Mouse (Mus musculus) midbrain, embryonic 16.5 days (tissue): ENCODE measurements around the gene Aanat. TPM values are rescaled to one million over a fixed set of nuclear protein-coding genes. Genes with fewer than 3 reads are reported as not detected.
A peak's percentile ranks its signal among the peaks of the same experiment; 100 is the strongest.

Source experiments
- ATAC-seq: fragments of 200-750 bp; cut with Nextera tagmentation; 2 replicates; pipeline ENCODE4 v1.8.0; 2017; ENCODE audit warnings: moderate TSS enrichment
- H3K27ac ChIP-seq: fragments of 300-500 bp; sonication (generic); 2 replicates; pipeline ENCODE4 v1.5.1; 2014; ENCODE audit warnings: mild to moderate bottlenecking, low read length, mixed read lengths
- H3K27me3 ChIP-seq: fragments of 300-500 bp; sonication (generic); 2 replicates; pipeline ENCODE4 v1.6.1; 2014; ENCODE audit warnings: low read depth, low read length, mixed read lengths; ENCODE audit not compliant: control insufficient read depth, insufficient read depth
- H3K36me3 ChIP-seq: fragments of 300-500 bp; sonication (generic); 2 replicates; pipeline ENCODE4 v1.6.1; 2014; ENCODE audit warnings: mild to moderate bottlenecking, low read length, moderate library complexity, mixed read lengths; ENCODE audit not compliant: control insufficient read depth, insufficient read depth
- H3K4me1 ChIP-seq: fragments of 300-500 bp; sonication (generic); 2 replicates; pipeline ENCODE4 v1.6.1; 2014; ENCODE audit warnings: mild to moderate bottlenecking, low read length, mixed read lengths; ENCODE audit not compliant: control insufficient read depth, insufficient read depth
- H3K4me2 ChIP-seq: fragments of 300-500 bp; sonication (generic); 2 replicates; pipeline ENCODE4 v1.6.1; 2014; ENCODE audit warnings: mild to moderate bottlenecking, low read length, mixed read lengths
- H3K4me3 ChIP-seq: fragments of 300-500 bp; sonication (generic); 2 replicates; pipeline ENCODE4 v1.5.1; 2014; ENCODE audit warnings: low read depth, mild to moderate bottlenecking, low read length, moderate library complexity, mixed read lengths
- H3K9ac ChIP-seq: fragments of 300-500 bp; sonication (generic); 2 replicates; pipeline ENCODE4 v1.6.1; 2014; ENCODE audit warnings: low read depth, low read length, mixed read lengths
- H3K9me3 ChIP-seq: fragments of 300-500 bp; sonication (generic); replicated peaks from 2 replicates; pipeline ENCODE4 v1.6.1; 2014; ENCODE audit warnings: mild to moderate bottlenecking, low read length, mixed read lengths; ENCODE audit not compliant: control insufficient read depth, poor library complexity, severe bottlenecking
- WGBS: fragments of 180-500 bp; shearing (Covaris S2); extraction: QIAGEN DNeasy Blood & Tissue Kit; methylation state at CpG from one replicate; pipeline ENCODE4 v1.1.7; 2014; 5-methylcytosine and 5-hydroxymethylcytosine counted together
- polyA plus RNA-seq: library from polyadenylated mRNA; unstranded; fragments of >200 nt; fragmentation: Nextera tagmentation; extraction: Ambion mirVana; gene quantifications from 2 replicates; pipeline ENCODE4 v1.2.1, GENCODE M21; 2015

Gene Aanat
- polyA plus RNA-seq, 1 experiment from 2014 or later: 0.20 TPM

DNA sequence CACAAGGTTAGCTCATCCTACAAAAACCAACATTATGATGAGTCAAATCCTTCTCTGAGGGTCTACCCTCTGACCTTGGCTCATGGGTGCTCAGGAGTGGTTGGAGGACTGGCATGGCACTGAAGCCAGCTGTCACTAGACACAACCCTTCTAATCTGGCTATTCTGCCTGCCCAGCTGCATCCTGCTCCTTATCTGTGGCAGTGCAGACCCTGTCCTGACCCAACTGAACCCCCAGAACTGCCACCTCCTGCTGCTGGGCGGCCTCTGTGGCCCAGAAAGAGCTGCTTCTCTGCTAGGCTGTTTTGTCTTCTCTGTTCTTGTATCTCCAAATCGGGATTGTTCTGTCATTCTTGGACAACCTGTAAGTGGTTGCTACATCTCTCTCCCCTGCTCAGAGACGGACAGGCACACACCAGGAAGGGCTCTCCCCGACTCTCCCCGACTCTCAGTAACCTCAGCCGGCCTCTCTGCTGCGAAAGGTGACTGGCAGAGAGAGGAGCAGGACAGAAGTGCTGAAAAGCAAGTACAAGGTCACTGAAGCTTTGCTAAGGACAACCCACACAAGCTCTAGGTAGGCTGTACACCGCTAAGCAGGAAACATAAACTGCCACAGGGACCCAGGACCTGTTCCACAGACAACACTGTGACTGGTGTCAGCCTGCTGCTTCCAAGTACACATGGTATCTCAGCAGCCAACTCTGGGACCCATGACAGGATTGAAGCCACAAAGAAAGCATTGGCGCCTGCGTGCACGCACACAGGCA, 36.8 kb upstream of the Aanat start:
- H3K27ac ChIP-seq: no peak overlapping the region
- peaks cover 21% of the 10 kb centered on the region for H3K36me3 ChIP-seq
- H3K4me1 ChIP-seq: peaks cover 3% of the 10 kb centered on the region; the same call in 1 of the 2 replicates
- no peaks in the 10 kb centered on the region for H3K27me3 ChIP-seq
- H3K9me3 ChIP-seq: no peaks in the 10 kb centered on the region
- H3K4me3 ChIP-seq: no peak overlapping the region
- no peak for ATAC-seq
- H3K4me2 ChIP-seq: no peak overlapping the region
- no peak overlapping the region for H3K9ac ChIP-seq
- WGBS: 93% methylated on average over 11 of the region's 11 CpGs

GRCm38 (mm10) chr11:116550748-116551147, 35.5 kb upstream of the Aanat start:
- WGBS: 79% methylated on average over 7 of the region's 7 CpGs
- H3K4me2 ChIP-seq: no peak overlapping the region
- H3K27me3 ChIP-seq: no peaks in the 10 kb centered on the region

DNA sequence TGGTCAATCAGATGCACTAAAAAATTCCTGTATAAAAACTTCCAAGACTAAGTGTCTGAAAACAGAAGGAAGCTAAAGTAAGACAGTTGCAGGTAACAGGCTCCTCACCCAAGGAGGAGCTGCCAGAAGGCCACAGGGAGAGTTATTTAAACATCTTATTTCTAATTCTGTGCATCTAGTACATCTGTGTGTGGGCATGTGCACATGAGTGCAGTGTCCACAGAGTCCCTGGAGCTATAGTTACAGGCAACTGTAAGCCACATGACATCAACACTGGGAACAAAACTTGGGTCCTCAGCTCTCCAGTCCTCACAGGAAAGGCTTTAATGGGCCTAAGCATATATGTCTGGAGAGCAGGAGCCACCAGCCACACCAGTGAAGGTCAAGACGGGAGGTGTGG, 34.0 kb upstream of the Aanat start:
- H3K36me3 ChIP-seq: peaks cover 3% of the 10 kb centered on the region
- peaks cover 17% of the 10 kb centered on the region for H3K4me1 ChIP-seq
- no peaks in the 10 kb centered on the region for H3K9me3 ChIP-seq
- H3K4me2 ChIP-seq: no peak overlapping the region
- no peak overlapping the region for H3K4me3 ChIP-seq
- no peaks in the 10 kb centered on the region for H3K27me3 ChIP-seq
- WGBS: 89% methylated on average over 1 of the region's 1 CpGs
- no peak for ATAC-seq
- no peak overlapping the region for H3K9ac ChIP-seq
- no peak overlapping the region for H3K27ac ChIP-seq

More at GRCm38 (mm10) chr11:116550748-116551147, 35.5 kb upstream of the Aanat start:
- Histone ChIP-seq H3K9ac (no peak overlapping the region), H3K27ac (no peak overlapping the region), H3K4me1 (peaks cover 14% of the 10 kb centered on the region), H3K36me3 (peaks cover 9% of the 10 kb centered on the region), H3K9me3 (no peaks in the 10 kb centered on the region), H3K4me3 (no peak overlapping the region)
- ATAC-seq: no peak

- 36% methylated on average over 12 of the region's 12 CpGs for WGBS
- H3K27ac ChIP-seq: peak overlapping the region; percentile 40; the same call in 1 of the 2 replicates
- ATAC-seq: peak; percentile 30; the same call in 1 of the 2 replicates
Measured at GRCm38 (mm10) chr11:116554171-116554878, 31.9 kb upstream of the Aanat start.

DNA sequence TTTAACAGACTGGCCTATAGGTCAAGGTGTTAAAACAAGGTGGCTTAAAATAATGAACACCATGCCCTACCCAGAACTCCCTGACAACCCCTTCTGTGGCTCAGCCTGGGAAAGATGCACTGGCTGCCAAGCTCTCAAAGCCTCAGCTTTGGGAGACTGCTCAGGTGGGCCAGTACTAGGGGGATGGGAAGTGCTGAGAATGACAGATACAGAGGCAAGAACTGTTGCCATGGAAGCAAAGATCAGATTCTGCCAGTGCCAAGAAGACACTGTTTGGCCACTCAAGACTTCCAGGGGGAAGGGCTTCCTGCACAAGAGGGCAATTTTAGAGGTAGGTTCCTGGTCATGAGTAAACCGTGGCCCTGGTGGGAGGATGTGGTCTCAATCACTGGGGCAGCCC, 30.7 kb upstream of the Aanat start:
- Histone ChIP-seq H3K36me3 (no peaks in the 10 kb centered on the region), H3K9me3 (no peaks in the 10 kb centered on the region), H3K27ac (peak overlapping the region; percentile 24; the same call in 1 of the 2 replicates), H3K27me3 (no peaks in the 10 kb centered on the region), H3K4me1 (peaks cover 22% of the 10 kb centered on the region), H3K9ac (no peak overlapping the region), H3K4me3 (no peak overlapping the region), H3K4me2 (no peak overlapping the region)
- WGBS: 88% methylated on average over 1 of the region's 1 CpGs
- peak; percentile 40; the same call in 1 of the 2 replicates for ATAC-seq

More at GRCm38 (mm10) chr11:116554171-116554878, 31.9 kb upstream of the Aanat start:
- peaks cover 22% of the 10 kb centered on the region for H3K4me1 ChIP-seq
- H3K9ac ChIP-seq: no peak overlapping the region
- no peak overlapping the region for H3K4me2 ChIP-seq
- H3K4me3 ChIP-seq: no peak overlapping the region
- no peaks in the 10 kb centered on the region for H3K9me3 ChIP-seq
- no peaks in the 10 kb centered on the region for H3K36me3 ChIP-seq
- H3K27me3 ChIP-seq: no peaks in the 10 kb centered on the region

GRCm38 (mm10) chr11:116556308-116556707, 29.9 kb upstream of the Aanat start:
- no peaks in the 10 kb centered on the region for H3K27me3 ChIP-seq
- no peak overlapping the region for H3K27ac ChIP-seq
- peaks cover 22% of the 10 kb centered on the region for H3K4me1 ChIP-seq
- no peak for ATAC-seq
- H3K36me3 ChIP-seq: no peaks in the 10 kb centered on the region
- H3K9me3 ChIP-seq: no peaks in the 10 kb centered on the region
- no peak overlapping the region for H3K4me2 ChIP-seq
- H3K9ac ChIP-seq: no peak overlapping the region
- WGBS: 70% methylated on average over 6 of the region's 6 CpGs
- no peak overlapping the region for H3K4me3 ChIP-seq

DNA sequence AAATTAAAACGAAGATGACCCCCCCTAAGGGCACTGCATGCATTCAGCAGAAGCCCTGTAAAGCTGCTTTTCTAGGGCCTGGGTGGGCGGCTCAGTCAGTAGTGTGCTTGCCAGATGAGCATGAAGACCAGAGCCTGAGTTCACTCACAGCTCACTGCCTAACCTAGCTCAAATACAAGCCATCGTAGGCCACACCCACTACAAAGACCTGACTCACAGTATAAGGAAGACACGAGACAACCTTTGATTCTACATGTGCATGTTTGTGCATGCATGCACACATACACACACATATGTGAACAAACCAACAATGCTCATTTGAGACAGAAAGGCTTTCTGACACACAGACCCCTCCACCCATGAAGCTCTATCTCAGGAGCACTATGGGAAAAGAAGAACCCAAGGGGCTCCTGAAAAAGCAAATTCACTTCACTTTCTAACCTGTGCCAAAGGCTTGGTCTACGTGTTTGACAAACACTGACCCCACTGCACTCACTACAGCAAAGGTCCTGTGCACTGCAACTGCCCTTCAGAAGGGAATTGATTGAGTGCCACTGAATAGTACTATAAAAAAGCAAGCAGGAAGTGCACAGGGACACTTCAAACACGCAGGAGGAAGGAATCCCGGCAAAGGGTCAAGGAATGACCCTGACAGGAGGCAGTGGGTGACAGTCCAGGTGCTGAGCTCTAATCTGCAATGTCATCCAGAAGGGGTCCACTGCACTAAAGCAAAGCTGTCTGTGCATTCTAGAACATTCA, 20.8 kb upstream of the Aanat start:
- Histone ChIP-seq H3K4me1 (no peaks in the 10 kb centered on the region), H3K27ac (no peak overlapping the region), H3K27me3 (no peaks in the 10 kb centered on the region), H3K9ac (no peak overlapping the region), H3K36me3 (no peaks in the 10 kb centered on the region), H3K4me3 (no peak overlapping the region), H3K9me3 (no peaks in the 10 kb centered on the region), H3K4me2 (no peak overlapping the region)
- WGBS: 81% methylated on average over 7 of the region's 7 CpGs
- no peak for ATAC-seq

- H3K4me2 ChIP-seq: no peak overlapping the region
- ATAC-seq: no peak
- H3K4me1 ChIP-seq: no peaks in the 10 kb centered on the region
- no peak overlapping the region for H3K4me3 ChIP-seq
- no peak overlapping the region for H3K27ac ChIP-seq
- H3K36me3 ChIP-seq: no peaks in the 10 kb centered on the region
- H3K9ac ChIP-seq: no peak overlapping the region
- no peaks in the 10 kb centered on the region for H3K27me3 ChIP-seq
- 85% methylated on average over 8 of the region's 8 CpGs for whole genome bisulfite sequencing
- no peaks in the 10 kb centered on the region for H3K9me3 ChIP-seq
Measured at GRCm38 (mm10) chr11:116567531-116567930, 18.7 kb upstream of the Aanat start.
